Mouse (Mus musculus) limb, embryonic 12.5 days (tissue): ENCODE results near the gene Thbd. TPM values are rescaled to one million over a fixed set of nuclear protein-coding genes. Genes with fewer than 3 reads are reported as not detected.

Experiments used
- ATAC-seq: fragments of 200-750 bp; cut with Nextera tagmentation; 2 replicates; pipeline ENCODE4 v1.8.0; 2017; ENCODE audit warnings: low read depth, moderate TSS enrichment; ENCODE audit not compliant: insufficient number of reproducible peaks, insufficient read depth, low FRiP score, low TSS enrichment
- H3K27ac ChIP-seq: fragments of 300-500 bp; sonication (generic); 2 replicates; pipeline ENCODE4 v1.5.1; 2016; ENCODE audit warnings: mild to moderate bottlenecking, moderate library complexity
- H3K27me3 ChIP-seq: fragments of 300-500 bp; sonication (generic); 2 replicates; pipeline ENCODE4 v1.6.1; 2016; ENCODE audit warnings: mild to moderate bottlenecking, moderate library complexity
- H3K36me3 ChIP-seq: fragments of 300-500 bp; sonication (generic); 2 replicates; pipeline ENCODE4 v1.6.1; 2016; ENCODE audit warnings: mild to moderate bottlenecking, moderate library complexity
- H3K4me1 ChIP-seq: fragments of 300-500 bp; sonication (generic); replicated peaks from 2 replicates; pipeline ENCODE4 v1.6.1; 2016
- H3K4me2 ChIP-seq: fragments of 300-500 bp; sonication (generic); 2 replicates; pipeline ENCODE4 v1.6.1; 2016; ENCODE audit warnings: mild to moderate bottlenecking, moderate library complexity
- H3K4me3 ChIP-seq: fragments of 300-500 bp; sonication (generic); replicated peaks from 2 replicates; pipeline ENCODE4 v1.5.1; 2016; ENCODE audit warnings: mild to moderate bottlenecking
- H3K9ac ChIP-seq: fragments of 300-500 bp; sonication (generic); replicated peaks from 2 replicates; pipeline ENCODE4 v1.6.1; 2016; ENCODE audit warnings: mild to moderate bottlenecking, moderate library complexity
- H3K9me3 ChIP-seq: fragments of 300-500 bp; sonication (generic); 2 replicates; pipeline ENCODE4 v1.6.1; 2016; ENCODE audit warnings: mild to moderate bottlenecking, moderate library complexity
- WGBS: fragments of 180-500 bp; shearing (Covaris S2); methylation state at CpG from one replicate; pipeline ENCODE4 v1.1.7; 2016; 5-methylcytosine and 5-hydroxymethylcytosine counted together
- polyA plus RNA-seq: library from polyadenylated mRNA; unstranded; fragments of >200 nt; fragmentation: Nextera tagmentation; extraction: Ambion mirVana; gene quantifications from 2 replicates; pipeline ENCODE4 v1.2.1, GENCODE M21; 2016

Thbd gene
- polyA plus RNA-seq, 1 experiment from 2014 or later: 4.8 TPM

- no peaks in the 10 kb centered on the region for H3K4me1 ChIP-seq
- H3K36me3 ChIP-seq: no peaks in the 10 kb centered on the region
- no peak for ATAC-seq
- peak overlapping the region; percentile 47 for H3K27ac ChIP-seq
- no peaks in the 10 kb centered on the region for H3K9me3 ChIP-seq
- H3K27me3 ChIP-seq: peaks cover 5% of the 10 kb centered on the region; the same call in 1 of the 2 replicates
- H3K4me2 ChIP-seq: no peak overlapping the region
- peak overlapping the region; percentile 11; the same call in 1 of the 2 replicates for H3K4me3 ChIP-seq
- WGBS: 84% methylated on average over 4 of the region's 4 CpGs
- no peak overlapping the region for H3K9ac ChIP-seq
These were observed 34.7 kb upstream of the Thbd start for GRCm38 (mm10) chr2:148442710-148443109.

GRCm38 (mm10) chr2:148442172-148442571 is 34.2 kb upstream of the Thbd start:
- 79% methylated on average over 4 of the region's 4 CpGs for WGBS
- Histone ChIP-seq H3K36me3 (no peaks in the 10 kb centered on the region), H3K27ac (no peak overlapping the region), H3K9ac (no peak overlapping the region), H3K4me3 (peak overlapping the region; percentile 11; the same call in 1 of the 2 replicates), H3K27me3 (peaks cover 5% of the 10 kb centered on the region; the same call in 1 of the 2 replicates), H3K4me1 (no peaks in the 10 kb centered on the region), H3K4me2 (no peak overlapping the region), H3K9me3 (no peaks in the 10 kb centered on the region)
- no peak for ATAC-seq

GRCm38 (mm10) chr2:148441421-148441820 is 33.4 kb upstream of the Thbd start:
- ATAC-seq: no peak
- no peak overlapping the region for H3K9ac ChIP-seq
- 84% methylated on average over 10 of the region's 10 CpGs for WGBS

GRCm38 (mm10) chr2:148439691-148440276 is 31.8 kb upstream of the Thbd start:
- ATAC-seq: no peak
- H3K27ac ChIP-seq: no peak overlapping the region
- H3K27me3 ChIP-seq: peaks cover 5% of the 10 kb centered on the region; the same call in 1 of the 2 replicates
- H3K36me3 ChIP-seq: no peaks in the 10 kb centered on the region
- H3K4me1 ChIP-seq: no peaks in the 10 kb centered on the region
- H3K4me3 ChIP-seq: no peak overlapping the region
- H3K9me3 ChIP-seq: no peaks in the 10 kb centered on the region
- WGBS: 69% methylated on average over 3 of the region's 3 CpGs
- H3K9ac ChIP-seq: no peak overlapping the region
- no peak overlapping the region for H3K4me2 ChIP-seq

More at GRCm38 (mm10) chr2:148441421-148441820, 33.4 kb upstream of the Thbd start:
- H3K4me2 ChIP-seq: no peak overlapping the region
- H3K4me3 ChIP-seq: 0 out of 2 replicates have a peak overlapping the region, but pooled peaks have one; percentile 3
- H3K27ac ChIP-seq: no peak overlapping the region
- H3K9me3 ChIP-seq: no peaks in the 10 kb centered on the region
- peaks cover 5% of the 10 kb centered on the region; the same call in 1 of the 2 replicates for H3K27me3 ChIP-seq
- no peaks in the 10 kb centered on the region for H3K4me1 ChIP-seq
- H3K36me3 ChIP-seq: no peaks in the 10 kb centered on the region

- H3K4me2 ChIP-seq: no peak overlapping the region
- ATAC-seq: no peak
- H3K36me3 ChIP-seq: no peaks in the 10 kb centered on the region
- no peak overlapping the region for H3K27ac ChIP-seq
- H3K27me3 ChIP-seq: no peaks in the 10 kb centered on the region
- no peak overlapping the region for H3K4me3 ChIP-seq
- H3K9ac ChIP-seq: no peak overlapping the region
- WGBS: 55% methylated on average over 3 of the region's 3 CpGs
- no peaks in the 10 kb centered on the region for H3K9me3 ChIP-seq
- no peaks in the 10 kb centered on the region for H3K4me1 ChIP-seq
These were observed 28.3 kb upstream of the Thbd start for GRCm38 (mm10) chr2:148436285-148436684.

- no peaks in the 10 kb centered on the region for H3K9me3 ChIP-seq
- H3K4me2 ChIP-seq: no peak overlapping the region
- ATAC-seq: no peak
- no peak overlapping the region for H3K9ac ChIP-seq
- H3K36me3 ChIP-seq: no peaks in the 10 kb centered on the region
- H3K4me3 ChIP-seq: no peak overlapping the region
- WGBS: 58% methylated on average over 2 of the region's 2 CpGs
- H3K4me1 ChIP-seq: no peaks in the 10 kb centered on the region
- H3K27me3 ChIP-seq: no peaks in the 10 kb centered on the region
- H3K27ac ChIP-seq: no peak overlapping the region
These were observed 24.4 kb upstream of the Thbd start for GRCm38 (mm10) chr2:148432346-148432745.

- Histone ChIP-seq H3K9me3 (no peaks in the 10 kb centered on the region), H3K27me3 (no peaks in the 10 kb centered on the region), H3K36me3 (no peaks in the 10 kb centered on the region), H3K9ac (no peak overlapping the region), H3K4me3 (no peak overlapping the region), H3K4me2 (no peak overlapping the region), H3K27ac (no peak overlapping the region), H3K4me1 (no peaks in the 10 kb centered on the region)
- no peak for ATAC-seq
- WGBS: 74% methylated on average over 4 of the region's 4 CpGs
These were observed 23.0 kb upstream of the Thbd start for GRCm38 (mm10) chr2:148430941-148431340.

- Histone ChIP-seq H3K27ac (no peak overlapping the region), H3K27me3 (no peaks in the 10 kb centered on the region), H3K36me3 (no peaks in the 10 kb centered on the region), H3K4me2 (no peak overlapping the region), H3K9ac (no peak overlapping the region), H3K9me3 (no peaks in the 10 kb centered on the region), H3K4me3 (no peak overlapping the region), H3K4me1 (no peaks in the 10 kb centered on the region)
- no peak for ATAC-seq
These were observed 21.1 kb upstream of the Thbd start for GRCm38 (mm10) chr2:148429001-148429505.

GRCm38 (mm10) chr2:148428523-148428922 is 20.5 kb upstream of the Thbd start:
- Histone ChIP-seq H3K36me3 (no peaks in the 10 kb centered on the region), H3K27ac (no peak overlapping the region), H3K4me2 (no peak overlapping the region), H3K4me3 (no peak overlapping the region), H3K9ac (no peak overlapping the region), H3K4me1 (no peaks in the 10 kb centered on the region), H3K27me3 (no peaks in the 10 kb centered on the region), H3K9me3 (no peaks in the 10 kb centered on the region)
- ATAC-seq: no peak
- 82% methylated on average over 3 of the region's 3 CpGs for WGBS

GRCm38 (mm10) chr2:148427553-148427952 is 19.6 kb upstream of the Thbd start:
- Histone ChIP-seq H3K27ac (no peak overlapping the region), H3K9ac (no peak overlapping the region), H3K36me3 (no peaks in the 10 kb centered on the region), H3K9me3 (no peaks in the 10 kb centered on the region), H3K27me3 (no peaks in the 10 kb centered on the region), H3K4me1 (no peaks in the 10 kb centered on the region), H3K4me2 (no peak overlapping the region), H3K4me3 (no peak overlapping the region)
- ATAC-seq: no peak
- 87% methylated on average over 3 of the region's 3 CpGs for WGBS

- 54% methylated on average over 5 of the region's 5 CpGs for WGBS
- Histone ChIP-seq H3K4me3 (no peak overlapping the region), H3K4me2 (no peak overlapping the region), H3K27me3 (no peaks in the 10 kb centered on the region), H3K4me1 (no peaks in the 10 kb centered on the region), H3K9me3 (no peaks in the 10 kb centered on the region), H3K9ac (no peak overlapping the region), H3K36me3 (no peaks in the 10 kb centered on the region), H3K27ac (no peak overlapping the region)
- ATAC-seq: no peak
These were observed 17.9 kb upstream of the Thbd start for GRCm38 (mm10) chr2:148425709-148426382.
